Mouse (Mus musculus) testis, adult 2 months (tissue): Measurements from ENCODE around the gene Topors.

ENCODE experiments used
- CTCF ChIP-seq: fragments of 200-500 bp; IDR thresholded peaks from 2 replicates; pipeline ENCODE4 v1.5.1; 2012; ENCODE audit warnings: low read depth, mild to moderate bottlenecking, inconsistent platforms, low read length, moderate library complexity; ENCODE audit not compliant: control insufficient read depth, insufficient read depth, insufficient replicate concordance
- POLR2A ChIP-seq: fragments of 200-500 bp; IDR thresholded peaks from 2 replicates; pipeline ENCODE4 v1.6.1; 2012; ENCODE audit warnings: low read depth, mild to moderate bottlenecking, inconsistent platforms, low read length, moderate library complexity; ENCODE audit not compliant: control insufficient read depth

DNA sequence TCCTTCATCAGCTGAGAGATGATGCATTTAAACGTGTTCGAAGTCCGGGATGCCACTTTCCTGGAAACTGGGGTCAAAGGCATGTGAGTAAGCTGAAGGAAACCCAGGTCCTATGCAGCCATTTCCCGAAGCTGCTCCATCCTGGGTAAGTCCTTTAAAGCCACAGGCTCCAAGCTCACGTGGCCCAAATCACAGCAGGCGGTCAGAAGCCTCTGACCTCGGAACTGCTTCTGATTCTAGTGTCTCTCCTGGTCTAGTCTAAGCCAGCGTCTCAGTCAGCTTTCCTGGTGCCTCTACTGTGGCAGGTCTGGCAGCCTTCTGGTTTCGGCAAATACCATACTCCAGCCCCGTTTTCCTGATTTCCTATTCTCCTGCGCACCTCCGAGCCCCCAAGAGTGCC, 49.2 kb downstream of the Topors start:
- TF ChIP-seq POLR2A, result no peak
- no peak for TF ChIP-seq CTCF
